Mouse (Mus musculus) gastrocnemius, postnatal 25 days (tissue): ENCODE measurements around the gene Lmod1. TPM values are rescaled to one million over a fixed set of nuclear protein-coding genes. Genes with fewer than 3 reads are reported as not detected.

Experiments
- DNase-seq: peaks from one replicate; pipeline ENCODE4 v3.0.0; 2022
- total RNA-seq, 2 experiments: library from RNA; stranded (reverse); gene quantifications; 1 replicate in 1 of 2; 2 replicates in 1 of 2; pipeline ENCODE4 v1.2.3; 2021

Gene Lmod1
- total RNA-seq, 2 experiments from 2014 or later, result 3.0 to 10.9 TPM

- no peak for DNase-seq
Measured at GRCm38 (mm10) chr1:135412130-135412529, 87.5 kb downstream of the Lmod1 start.

- no peak for DNase-seq
Measured at GRCm38 (mm10) chr1:135413996-135414395, 89.4 kb downstream of the Lmod1 start.

Other genes starting within 250 kb of the Lmod1 start
- under 1 TPM; 0.51 to 0.54 TPM for gene Lgr6, start 219.5 kb upstream of the Lmod1 start, total RNA-seq
- under 1 TPM; 0.20 to 0.38 TPM for gene Ptpn7, start 192.1 kb upstream of the Lmod1 start, total RNA-seq
- gene Arl8a, start 178.0 kb upstream of the Lmod1 start, total RNA-seq, result 10 to 100 TPM; 14.9 to 15.7 TPM
- gene Gpr37l1, start 157.1 kb upstream of the Lmod1 start, total RNA-seq, result under 1 TPM; 0.59 to 0.83 TPM
- under 1 TPM in 1 of 2 experiments, not detected in 1; 0.18 TPM for gene Elf3, start 66.2 kb upstream of the Lmod1 start, total RNA-seq
- gene Rnpep, start 40.7 kb upstream of the Lmod1 start, total RNA-seq, result 10 to 100 TPM; 12.0 to 12.9 TPM
- gene Timm17a, start 11.0 kb upstream of the Lmod1 start, total RNA-seq, result 100 to 1,000 TPM; 282 to 296 TPM
- 100 to 1,000 TPM; 236 to 261 TPM for gene Shisa4, start 50.4 kb downstream of the Lmod1 start, total RNA-seq
- gene Ipo9, start 105.7 kb downstream of the Lmod1 start, total RNA-seq, result 10 to 100 TPM; 26.0 to 29.0 TPM